Mouse (Mus musculus) telencephalon, adult 2 months (tissue): ENCODE data around the gene Srgap1.

ENCODE experiments used
- DNase-seq: peaks from one replicate; pipeline ENCODE4 v3.0.0-alpha.2; 2011; ENCODE audit warnings: low read depth, low spot score

The Srgap1 gene

DNA sequence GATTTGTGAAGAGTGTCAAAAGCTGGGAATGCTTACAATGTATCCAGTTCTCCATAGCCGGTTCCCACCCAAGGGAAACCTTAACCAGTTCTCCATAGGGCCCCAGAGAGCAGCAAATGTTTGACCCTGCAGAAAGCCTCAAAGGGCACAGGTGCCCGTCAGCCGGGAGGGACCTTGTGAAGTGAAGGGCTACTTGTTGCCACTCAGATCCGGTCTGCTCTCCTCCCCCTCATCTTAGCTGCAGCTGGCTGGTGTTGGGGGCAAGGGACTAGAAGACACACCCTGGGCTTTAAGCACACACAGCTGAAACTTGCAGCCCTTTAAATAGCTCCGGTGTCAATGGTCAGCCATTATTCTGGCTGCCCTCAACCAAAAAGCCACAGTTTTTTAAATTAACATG, 30.1 kb downstream of the Srgap1 start:
- DNase-seq, result no peak

DNA sequence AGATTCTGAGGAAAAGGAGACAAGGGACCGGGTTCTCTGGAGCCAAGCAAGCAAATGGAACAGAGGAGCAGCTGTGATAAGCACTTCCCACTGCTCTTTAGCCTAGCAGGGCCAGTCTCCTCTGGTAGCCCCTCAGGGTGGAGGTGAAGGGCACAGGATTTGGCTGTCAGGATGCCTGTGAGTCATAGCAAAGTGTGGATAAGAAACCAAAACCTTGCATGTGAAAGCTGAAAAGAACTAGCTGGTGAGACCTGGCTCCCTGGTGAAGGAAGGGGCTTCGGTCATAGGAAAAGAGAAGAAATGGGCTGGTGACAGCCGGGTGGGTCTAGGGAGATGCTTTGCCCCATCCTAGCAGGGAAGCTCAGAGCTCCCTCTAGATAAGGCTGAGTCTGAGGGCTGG, 30.5 kb downstream of the Srgap1 start:
- DNase-seq, result no peak

DNA sequence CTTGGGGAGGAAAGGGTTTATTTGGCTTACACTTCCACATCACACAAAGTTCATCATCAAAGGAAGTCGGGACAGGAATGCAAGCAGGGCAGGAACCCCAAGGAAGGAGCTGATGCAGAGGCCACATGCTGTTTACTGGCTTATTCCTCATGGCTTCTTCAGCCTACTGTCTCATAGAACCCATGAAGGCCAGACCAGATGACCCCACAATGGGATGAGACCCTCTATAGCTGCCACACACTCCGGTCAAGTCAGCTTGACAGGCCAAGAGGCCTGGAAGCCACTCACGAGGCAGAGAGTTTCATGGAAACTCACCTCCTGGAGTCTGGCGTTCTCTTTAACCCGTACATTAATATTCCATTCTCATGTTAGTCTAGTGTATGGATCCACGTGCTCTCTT, 34.8 kb downstream of the Srgap1 start:
- DNase-seq, result no peak

DNA sequence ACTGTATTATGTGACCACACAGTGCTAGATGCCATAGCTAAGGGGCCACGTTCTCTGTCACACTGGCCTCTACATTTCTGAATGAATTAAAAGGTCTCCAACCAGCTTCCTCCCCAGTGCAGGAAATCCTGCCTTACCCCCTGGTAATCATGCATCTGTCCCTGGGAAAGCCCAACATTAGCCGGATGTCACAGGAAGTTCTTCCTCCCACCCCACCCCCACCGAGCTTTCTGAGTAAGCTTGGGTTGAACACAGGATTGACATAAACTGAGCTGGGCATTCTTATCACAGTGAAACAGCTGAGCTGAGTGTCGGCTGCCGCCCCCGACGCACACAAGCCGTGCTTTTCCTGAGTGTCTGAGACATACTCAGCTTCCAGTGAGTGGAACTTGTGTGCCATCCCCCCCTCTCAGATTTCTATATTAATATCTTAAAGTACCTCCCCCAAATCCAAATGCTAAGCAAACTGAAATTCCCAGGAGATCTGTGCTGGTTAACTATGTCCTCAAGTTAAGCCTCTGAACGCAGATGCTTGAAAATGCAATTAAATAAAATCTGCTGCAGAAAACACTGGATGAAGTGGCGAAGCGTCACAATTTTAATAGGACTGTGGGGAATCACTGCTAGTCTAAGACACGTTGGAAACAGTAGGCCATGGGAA, 38.3 kb downstream of the Srgap1 start:
- peak; percentile 22 for DNase-seq

DNA sequence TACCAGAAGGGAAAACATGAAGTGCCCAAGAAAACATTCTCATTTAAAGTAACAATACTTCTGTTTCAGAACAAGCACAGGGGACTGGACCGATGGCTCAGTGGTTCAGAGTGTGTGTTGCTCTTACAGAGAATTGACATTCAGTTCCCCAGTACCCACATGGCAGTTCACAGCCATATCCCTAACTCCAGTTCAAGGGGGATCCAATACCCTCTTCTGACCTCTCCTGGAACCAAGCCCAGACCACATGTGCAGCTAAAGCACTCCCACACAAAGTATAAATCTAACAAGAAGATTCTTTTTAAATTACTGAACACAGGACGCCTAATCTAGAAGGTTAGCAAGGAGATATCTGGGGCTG, 38.8 kb downstream of the Srgap1 start:
- no peak for DNase-seq

DNA sequence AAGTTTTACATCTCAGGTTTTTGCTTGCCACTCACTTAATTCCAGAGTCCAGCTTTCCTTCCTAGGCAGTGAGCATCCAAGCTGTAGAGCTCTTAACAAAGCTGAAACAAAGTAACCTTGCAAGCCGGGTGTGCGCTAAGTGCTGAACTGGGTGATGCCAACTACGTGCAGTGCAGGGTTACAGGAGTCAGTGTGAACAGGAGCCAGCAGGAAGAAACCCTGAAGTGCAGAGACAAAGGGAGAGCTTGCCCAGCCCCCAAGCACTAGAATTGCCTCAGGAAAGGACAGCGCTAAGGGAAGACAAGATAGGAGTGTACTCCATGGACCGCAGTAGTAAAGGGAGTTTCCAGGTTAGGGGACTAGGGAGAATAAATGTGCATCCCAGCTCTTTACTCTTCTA, 40.5 kb downstream of the Srgap1 start:
- no peak for DNase-seq

DNA sequence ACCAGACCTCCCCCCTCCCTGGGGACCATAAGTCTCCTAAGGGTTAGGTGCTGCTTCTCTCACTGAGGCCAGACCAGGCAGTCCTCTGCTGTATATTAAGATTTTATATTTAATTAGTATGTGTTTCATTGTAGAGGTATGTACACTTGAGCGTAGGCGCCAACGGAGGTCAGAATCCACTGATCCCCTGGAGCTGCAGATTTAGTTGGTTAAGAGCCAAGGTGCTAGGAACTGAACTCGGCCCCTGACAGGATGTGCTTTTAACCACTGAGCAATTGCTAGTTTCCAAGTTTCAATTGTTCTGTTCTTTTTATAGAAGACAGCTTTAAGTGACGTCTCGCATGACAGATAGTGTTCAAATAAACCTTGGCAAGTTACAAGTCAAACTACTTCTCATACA, 41.0 kb downstream of the Srgap1 start:
- DNase-seq, result no peak

DNA sequence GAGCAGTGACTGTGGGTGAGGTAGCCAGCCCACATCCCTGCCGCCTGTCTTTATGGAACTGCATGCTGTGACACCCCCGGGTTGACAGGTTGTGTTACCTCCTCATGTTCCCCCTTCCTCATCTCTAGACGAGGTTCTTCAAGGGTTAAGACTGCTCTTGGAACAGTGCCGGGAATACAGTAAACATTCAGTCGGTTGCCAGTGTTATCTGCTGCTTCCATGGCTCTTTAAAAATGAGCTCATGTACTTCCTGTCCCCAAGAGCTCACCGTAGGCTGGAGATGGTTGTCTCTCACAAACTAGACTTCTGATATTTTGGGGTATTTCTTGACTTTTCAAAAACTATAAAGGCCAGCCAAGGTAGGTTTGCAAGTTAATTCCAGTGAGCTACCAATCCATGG, 41.6 kb downstream of the Srgap1 start:
- DNase-seq, result no peak

DNA sequence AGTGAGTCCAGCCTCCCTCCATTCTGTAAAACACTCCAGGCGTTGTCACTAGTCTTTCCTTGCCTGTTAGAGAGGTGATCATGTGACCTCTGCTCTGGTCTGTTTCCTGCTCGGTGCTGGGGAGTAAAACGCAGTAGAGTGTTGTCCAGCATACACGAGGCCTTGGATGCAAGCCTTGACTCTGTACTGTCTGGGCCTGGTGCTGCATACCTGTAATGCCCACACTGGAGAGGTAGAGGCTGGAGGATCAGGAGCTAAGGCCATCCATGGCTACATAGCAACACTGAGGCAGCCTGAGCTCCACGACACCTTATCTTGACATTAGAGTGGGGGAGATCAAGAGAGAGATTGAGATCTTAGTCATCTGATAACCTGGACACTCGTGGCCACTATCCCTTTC, 44.2 kb downstream of the Srgap1 start:
- DNase-seq, result no peak

DNA sequence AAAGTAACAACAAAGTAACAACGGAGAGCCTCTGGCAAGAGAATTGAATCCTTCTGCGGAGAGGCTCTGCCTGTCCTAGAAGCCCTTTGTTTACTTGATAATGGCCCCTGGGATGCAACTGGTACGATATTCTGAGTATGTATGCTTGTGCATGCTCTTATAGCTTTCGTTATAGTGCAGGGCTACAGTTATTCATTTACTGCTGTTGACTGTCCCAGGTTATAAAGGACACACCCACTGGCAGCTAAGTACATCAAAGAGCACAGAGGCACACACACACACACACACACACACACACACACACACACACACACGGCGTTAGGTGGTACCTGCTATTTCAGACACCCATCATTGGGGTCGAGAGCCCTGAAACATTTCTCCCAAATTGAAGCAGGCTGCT, 48.3 kb downstream of the Srgap1 start:
- DNase-seq, result no peak

DNA sequence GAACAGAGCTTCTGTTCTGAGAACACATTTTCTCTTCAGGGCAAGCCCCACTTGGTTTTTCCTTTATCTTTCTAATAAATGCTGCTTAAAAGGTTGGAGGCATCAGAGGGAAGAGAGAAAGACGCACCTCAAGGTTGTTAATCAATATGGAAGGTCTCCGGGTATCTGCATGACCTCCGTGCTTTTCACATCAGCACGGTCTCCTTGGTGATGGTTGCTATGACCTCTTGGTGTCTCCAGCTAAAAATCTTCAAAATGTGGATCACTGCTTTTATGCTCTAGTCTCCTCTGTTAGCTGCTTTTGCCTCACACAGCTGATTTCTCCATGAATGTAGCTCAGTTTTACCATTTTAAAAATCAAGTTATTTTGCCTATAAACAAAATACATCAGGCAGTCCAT, 50.6 kb downstream of the Srgap1 start:
- DNase-seq, result no peak

DNA sequence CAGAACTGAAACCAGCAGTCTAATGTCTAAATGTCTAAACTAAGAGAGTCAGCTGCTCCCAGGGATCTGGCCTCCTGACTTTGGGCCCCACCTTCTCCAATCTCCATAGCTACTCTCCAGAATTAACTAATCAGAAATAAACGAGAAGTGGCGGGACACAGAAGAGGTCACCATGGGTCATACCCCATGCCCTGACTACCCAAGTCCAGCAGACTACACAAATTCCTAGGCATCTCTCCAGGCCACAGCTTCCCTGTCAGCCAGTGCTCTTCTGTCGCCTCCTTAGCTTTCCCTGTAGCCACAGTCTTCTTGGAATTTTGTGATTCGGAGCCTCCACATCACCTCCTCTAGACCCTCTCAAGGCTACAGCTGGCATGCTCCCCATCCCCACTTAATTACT, 51.7 kb downstream of the Srgap1 start:
- no peak for DNase-seq

DNA sequence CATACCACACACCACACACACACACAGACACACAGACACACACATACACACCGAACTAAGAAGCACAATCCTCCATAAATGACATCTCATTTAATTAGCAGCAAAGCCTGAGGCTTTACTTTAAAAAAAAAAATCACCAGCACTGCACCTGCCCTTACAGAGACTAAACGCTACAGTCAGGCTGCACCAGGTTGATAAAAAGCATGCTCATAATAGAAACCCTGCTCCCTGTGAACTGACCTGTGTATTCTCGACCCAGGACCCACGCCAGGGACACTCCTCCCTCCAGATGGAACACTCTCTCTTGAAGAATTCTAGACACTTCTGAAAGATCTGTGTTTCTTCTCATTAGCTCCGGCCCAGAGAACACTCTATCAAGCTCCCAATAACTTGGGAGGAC, 52.5 kb downstream of the Srgap1 start:
- no peak for DNase-seq

DNA sequence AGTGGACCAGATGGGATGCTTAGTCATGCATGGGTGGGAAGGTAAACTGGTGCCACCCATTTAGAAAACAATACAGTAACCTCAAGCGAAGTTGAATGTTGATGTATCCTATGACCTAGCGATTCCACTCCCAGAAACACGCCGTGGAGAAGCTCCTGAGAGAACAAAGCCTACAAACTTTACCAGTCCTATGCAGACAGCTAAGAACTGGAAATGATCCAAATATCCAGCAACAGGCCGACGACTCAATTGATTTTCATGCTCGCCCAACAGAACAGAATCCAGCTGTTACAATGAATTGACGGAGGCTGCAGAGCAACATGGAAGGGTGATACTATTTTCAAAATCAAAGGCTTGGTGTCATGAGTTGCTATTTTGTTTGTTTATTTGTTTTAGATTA, 54.5 kb downstream of the Srgap1 start:
- DNase-seq, result no peak

DNA sequence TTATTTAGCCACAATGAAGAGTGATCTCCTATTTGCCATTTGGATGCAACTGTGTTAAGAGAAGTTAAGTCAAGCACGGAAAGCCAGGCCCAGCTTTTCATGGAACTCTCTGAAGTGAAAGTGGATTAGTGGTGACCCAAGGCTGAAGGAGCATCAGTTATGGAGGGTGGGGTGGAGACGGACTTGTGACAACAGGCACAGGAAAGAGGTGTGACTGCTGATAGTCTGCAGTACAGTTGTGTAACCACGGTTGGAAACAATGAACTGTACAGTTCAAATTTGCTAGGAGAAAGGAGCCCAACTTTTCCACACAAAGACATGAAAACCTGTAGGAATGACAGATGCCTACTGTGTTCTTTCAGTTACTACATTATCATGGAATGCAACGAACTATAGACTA, 60.1 kb downstream of the Srgap1 start:
- DNase-seq, result no peak

DNA sequence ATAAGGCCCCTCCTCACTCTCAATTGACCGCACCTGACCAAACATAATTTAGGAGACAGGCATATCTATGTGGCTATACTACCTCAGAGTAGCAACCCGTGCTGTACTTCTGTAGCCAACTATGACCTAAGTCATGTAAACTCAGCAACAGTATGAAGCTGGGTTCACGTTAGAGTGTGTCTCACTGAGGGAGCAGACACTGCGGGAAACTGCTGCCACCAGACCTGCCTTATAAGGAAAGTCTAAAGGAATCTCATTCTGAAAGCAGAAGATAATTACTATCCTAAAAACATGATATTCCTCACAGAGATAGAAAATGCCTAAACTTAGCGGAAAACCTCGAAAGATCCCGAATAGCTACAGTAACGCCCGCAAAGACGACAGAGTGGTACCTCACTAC, 62.2 kb downstream of the Srgap1 start:
- no peak for DNase-seq

DNA sequence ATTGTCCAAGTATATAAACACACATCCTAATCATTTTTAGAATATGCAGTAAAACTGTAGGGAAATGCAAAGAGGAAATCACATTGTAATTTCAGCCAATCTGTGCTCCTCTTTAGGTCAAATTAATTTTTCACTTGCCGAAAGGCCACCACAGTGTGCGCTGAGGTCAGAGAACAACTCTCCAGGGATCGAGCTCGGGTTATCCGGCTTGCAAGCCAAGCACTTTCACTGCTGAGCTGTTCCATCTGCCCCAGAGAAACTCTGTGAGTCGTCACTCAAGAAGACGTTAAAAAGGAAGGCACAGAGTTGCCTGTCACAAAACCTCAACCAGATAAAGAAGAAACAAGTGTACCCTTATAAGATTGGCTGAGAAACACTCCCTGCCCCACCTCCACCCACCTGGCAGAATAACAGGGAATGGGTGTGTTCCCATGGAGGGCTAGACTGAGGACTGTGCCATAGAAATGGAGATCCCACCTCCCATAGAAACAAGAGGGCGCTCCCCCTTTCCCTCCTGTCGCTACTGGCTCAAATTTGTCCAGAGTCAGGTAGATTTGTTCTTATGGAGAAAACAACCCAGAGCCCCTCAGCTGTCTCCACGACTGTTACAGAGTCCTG, 63.0 kb downstream of the Srgap1 start:
- no peak for DNase-seq

DNA sequence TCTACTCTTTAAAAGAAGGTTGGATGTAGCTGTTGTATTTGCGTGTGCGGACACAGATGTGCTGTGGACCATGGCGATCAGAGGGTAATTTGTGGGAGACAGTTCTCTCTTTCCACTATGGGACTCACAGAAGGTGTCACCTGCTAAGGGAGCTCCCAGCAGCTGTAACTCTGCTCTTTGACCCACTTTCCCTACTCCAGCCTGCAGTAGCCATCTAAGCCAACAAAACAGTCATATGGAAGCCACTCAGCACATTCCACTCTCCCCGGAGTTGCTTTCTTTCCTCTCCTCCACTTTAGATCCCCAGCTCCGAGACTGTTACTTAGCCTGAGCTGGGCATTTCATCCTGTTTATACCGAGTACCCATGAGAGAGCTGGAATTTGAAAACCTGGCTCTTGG, 71.8 kb downstream of the Srgap1 start:
- no peak for DNase-seq

DNA sequence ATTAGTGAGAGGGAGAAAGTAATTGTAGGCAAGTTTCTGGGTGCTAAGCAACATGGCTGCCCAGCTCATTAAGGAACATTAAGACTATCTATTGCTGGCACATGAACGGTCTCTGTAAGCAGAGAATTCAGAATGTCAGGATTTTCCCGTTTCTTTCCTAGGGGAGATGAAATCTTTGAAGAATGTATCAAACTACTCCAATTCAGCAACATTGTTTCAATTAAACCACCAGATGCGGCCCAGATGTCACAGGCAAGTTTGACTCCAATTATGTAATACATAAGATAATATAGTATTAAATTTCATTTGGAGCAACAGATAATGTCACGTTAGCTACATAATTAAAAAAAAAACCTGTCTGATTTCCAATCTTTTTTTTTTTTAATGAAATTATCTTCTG, 72.5 kb downstream of the Srgap1 start:
- DNase-seq, result no peak

DNA sequence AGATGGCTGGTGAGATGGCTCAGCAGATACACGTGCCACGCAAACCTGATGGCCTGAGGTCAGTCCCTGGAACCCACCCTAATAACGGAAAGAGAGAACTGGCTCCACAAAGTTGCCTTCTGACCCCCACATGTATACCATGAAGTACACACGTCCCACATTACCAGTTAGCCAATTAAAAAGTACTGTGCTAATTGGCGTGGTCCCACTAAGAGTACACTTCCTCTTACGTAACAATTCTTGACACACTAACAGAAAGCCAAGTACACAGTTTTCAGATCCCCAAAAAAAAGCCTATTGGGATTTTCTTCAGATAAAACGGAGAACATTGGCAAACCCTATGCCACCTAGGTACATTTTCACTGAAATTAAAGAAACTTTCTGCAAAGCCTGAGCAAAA, 73.8 kb downstream of the Srgap1 start:
- DNase-seq, result no peak

DNA sequence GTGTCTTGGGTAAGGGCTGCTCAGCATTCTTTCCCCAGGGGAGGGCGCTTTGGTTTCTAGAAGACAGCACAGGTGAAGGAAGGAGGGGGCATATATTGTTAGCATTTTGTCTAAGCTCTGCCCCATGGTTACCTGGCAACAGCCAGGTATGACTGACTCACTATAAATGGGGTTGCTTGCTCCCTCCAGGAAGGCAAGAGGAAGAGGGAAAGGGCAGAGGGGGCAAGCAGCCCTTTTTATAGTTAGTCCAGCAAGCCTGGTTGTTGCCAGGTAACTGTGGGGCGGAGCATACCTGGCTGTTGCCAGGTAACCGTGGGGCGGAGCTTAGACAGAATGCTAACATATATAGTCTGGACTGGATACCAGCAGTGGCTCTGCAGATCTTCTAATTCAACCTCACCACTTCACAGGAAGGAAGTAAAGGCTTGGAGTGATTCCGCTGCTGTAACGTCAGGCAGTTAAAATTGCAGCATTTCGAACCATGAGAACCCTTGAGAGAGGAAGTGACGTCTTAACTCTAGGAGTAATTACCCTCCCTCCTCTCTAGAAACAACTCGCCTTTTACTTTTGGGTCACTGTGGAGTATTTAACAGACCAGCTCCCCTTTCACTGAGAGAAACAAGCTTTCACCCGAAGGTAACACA, 74.7 kb downstream of the Srgap1 start:
- DNase-seq, result no peak

DNA sequence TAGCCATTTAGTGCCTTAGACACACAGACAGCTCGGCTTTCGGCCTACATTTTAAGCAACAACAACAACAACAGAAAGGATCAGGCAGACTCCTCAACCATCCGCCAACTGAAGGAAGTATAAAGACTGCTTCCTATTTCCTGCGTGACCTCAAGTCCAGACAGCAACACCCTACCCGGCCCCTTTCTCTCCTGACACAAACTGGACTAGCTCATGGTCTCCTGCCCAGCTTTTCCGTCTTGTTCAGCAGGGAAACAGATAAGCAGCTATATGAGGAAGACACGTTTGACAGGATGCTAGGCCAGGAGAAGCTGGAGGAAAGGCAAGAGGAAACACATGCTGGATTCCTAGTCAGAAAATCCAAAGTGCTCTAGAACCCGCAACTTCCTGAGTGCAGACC, 75.5 kb downstream of the Srgap1 start:
- no peak for DNase-seq

DNA sequence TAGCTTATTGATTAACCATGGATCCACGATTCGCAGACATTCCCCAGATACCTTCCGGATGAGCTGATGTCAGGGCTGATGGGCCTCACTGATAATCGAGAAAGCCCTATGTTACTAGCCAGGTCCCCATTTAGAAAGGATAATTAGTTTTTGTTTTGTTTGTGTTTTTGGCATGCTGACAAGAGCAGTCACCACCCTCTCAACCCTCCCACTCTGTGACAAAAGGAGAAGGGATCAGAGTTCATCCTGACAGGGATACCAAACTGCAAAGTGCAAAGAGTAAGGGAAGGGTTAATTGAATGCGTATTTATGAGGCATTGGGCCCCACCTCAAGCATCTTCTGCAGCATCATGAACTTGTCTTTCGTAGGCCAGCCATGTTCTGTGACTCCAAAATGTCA, 76.2 kb downstream of the Srgap1 start:
- DNase-seq, result no peak

DNA sequence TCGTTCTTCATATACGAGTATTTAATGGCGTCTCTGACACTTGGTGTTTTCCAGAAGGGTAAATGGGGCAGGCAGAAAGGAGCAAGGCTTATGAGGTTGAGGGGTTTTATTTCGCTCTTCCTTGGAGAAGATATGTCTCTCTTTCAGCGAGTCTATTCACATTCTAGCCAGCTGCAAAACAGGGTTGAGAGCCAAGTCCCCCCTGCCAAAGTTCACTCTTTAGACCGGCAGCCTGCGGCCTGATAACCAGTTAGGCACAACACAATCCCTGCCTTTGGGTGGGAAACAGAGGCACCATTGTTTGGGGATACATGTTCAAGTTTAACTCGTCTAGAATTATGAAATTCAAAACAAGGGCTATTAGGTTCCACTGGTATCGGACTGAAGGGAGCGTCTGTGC, 83.0 kb downstream of the Srgap1 start:
- DNase-seq, result no peak
